Mouse (Mus musculus) urinary bladder, postnatal 36 days (tissue): ENCODE data around the gene Slain1.

Source experiments
- DNase-seq, 2 experiments: peaks; one replicate each; pipeline ENCODE4 v3.0.0; 2022; ENCODE audit warnings: low spot score in 2 of 2, mixed read lengths in 1 of 2

The Slain1 gene

DNA sequence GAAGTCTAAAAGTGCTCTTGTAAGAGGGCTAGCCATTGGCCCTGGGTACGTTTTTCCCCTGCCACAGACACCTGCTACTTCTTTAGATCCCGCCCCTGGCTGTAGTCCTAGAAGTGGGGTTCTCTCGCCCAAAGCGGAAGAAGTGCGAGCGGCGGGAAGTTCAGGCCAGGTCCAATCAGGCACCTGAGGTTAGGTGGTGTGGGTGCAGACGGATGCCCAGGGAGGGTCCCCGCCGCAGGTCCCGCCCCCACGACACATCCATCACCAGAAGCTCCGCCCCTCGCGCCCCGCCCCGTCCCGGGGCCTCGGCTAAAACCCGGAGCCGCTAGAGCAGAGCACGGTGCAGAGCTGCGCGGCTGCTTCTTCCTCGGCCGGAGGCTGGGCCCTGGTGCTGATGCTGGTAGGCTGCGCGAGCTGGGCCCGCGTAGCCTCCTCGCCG, at the start of gene Slain1:
Gene Slain1 (plus strand): TSS at position 333 of the 439 bp plus-strand sequence.
- peak; percentile 35 to 61 for DNase-seq

DNA sequence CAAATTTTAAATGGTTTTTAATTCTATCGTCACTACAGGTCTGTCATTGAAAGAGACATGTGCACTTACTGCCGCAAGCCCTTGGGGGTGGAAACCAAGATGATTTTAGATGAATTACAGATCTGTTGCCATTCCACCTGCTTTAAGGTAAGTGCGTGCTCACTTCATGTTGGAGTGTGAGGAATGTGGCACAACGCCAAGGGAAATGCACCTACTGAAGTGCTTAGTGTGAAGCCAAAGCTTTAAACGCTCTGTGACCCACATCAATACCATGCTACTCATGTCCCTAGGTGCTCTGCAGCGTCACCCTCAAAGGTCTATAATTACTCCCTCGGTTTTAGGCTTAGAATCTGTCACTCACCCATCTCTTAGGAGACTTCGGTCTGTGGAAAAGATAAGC, 42.0 kb upstream of the Slain1 start:
- no peak for DNase-seq

DNA sequence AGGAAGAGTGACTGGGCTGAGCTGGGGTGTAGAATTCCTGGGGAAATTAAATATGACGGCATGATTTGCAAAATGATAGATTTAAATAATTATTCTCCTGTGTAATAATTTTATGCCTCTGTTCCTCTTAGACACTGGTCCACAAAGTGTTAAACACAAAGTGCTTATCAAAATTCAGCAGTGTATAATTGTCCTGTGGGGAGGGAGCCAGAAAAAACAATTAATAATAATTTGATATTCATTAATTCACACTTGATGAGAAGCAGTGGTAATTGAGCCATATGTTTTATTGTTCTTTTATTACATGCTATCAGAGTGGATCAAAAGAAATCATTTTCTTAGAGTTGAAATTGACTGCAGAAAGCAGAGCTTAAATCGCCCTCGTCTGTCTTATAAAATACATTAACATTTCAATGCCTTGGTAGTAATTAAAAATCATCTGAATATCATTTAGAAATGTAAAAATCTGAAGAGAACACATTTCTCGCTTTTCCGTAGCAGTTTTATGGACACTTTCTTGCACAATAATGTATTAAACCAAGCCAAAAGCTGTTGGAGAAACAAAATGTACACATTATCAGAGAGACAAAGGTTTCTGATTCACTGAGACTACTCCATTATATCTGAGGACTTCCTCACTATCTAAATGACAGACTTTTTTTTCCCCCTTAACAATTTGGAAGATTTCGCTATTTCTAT, 36.3 kb upstream of the Slain1 start:
- no peak for DNase-seq

DNA sequence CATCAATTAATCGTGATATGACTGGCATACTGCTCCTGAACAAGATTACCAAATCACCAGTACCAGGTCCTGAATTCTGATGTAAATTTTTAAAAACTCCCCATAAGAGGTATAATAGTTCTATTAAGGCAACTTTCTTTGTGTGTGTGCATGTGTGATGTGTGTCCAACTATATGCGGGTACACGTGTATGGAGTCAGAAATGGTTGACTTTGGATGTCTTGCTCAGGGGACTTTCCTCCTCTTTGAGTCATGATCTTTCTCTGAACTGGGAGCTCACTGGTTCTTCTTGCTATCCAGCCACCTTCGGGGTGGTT, 35.8 kb upstream of the Slain1 start:
- DNase-seq = no peak

DNA sequence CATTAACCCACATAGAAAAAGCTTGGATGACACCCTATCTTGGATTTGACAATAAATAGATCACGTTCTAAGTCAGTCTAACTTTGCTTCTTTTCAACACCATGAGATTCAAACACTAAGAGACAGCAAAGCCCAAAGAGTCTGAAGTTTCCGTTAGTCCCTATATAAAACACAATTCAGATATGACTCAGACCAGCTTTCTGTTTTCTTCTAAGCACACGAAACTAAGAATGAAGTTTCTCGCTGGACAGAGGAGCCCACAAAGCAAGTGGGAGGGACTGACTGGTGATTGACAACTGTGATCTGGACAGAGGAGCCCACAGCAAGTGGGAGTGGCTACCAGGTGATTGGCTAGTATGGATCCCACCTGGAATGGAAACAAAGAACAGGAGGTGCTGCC, 30.3 kb upstream of the Slain1 start:
- DNase-seq = no peak

DNA sequence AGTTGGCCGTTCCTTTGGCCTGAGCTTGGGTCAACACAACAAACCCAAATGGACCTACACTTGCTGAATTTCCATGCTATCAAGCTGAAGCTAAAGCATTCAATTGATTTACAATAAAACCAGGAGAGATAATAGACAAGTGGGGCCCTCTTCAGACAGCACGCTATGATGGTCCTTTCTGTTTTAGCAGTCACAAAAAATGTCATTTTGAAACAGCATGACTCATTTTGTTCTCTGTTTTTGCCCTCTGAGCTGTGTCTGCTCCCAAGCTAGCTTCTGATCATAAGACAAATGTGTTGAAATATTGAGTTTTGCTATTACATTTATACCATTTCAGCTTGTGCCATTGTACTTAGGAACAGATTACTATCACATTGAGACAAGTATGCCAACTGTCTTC, 28.8 kb upstream of the Slain1 start:
- DNase-seq = no peak

DNA sequence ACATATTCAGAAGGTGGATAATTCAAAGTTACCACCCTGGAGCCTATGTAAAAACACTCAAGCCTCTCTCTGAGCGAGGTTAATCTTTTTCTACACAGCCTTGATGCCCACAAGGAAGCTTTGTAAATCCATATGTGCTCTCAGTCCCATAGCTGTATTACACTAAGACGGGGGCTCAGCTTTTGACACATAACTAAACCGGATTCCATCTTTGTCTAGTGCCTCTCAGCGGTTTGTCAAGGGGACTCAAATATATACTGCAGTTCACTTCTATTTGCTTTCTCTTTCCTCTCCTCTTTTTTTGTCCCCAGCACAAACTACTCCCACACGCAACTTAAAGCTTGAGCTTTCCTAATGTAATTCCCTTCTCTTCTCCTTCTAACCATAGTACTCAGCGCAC, 23.9 kb upstream of the Slain1 start:
- no peak for DNase-seq

DNA sequence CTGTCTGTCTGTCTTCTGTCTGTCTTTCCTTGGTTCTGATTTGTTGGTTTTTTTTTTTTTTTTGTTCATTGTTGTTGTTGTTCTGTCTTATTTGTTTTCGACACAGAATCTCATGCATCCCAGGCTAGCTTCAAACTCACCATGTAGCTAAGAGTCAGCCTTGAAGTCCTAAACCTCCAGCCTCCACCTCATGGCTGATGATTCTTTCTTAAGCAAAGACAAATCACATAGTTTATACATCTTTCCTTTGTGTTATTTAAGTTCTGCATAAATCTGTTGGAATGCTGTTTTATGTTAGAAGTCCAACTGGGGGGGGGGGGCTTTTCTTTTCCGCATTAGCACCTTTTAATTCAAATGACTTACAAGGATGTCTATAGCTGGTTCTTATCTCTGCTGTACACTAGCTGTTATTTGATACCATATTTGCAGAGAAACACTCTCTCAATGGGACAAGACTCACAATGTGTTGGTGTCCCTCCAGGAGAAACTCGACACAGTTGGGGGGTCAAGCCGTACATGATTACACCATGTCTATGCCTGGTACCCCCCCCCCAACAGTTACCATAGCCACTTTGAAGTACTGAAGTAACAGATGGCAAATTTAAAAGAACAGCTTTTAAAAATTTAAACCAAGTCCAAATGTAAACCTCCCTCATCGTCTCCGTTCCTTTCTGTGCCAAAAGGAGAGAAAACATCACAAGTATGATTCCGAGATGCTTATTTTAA, 20.2 kb upstream of the Slain1 start:
- no peak for DNase-seq

DNA sequence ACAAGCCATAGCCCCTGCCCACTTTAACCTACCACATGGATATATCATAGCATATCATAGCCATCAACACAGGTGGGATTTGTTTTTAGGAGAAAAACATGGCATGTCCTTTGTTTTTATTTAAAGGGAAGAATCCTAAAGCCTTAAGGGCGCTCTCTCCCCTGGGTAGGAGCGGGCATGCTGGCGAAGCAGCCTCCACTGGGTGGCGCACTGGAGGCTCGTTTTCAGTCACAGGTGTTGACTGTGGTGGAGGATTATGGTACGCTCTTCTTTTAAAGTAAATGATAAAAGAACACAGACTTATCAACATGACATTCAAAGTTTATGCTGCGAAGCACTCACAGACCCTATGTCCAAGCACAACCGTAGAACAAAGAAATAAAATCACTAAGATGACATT, 19.5 kb upstream of the Slain1 start:
- DNase-seq = no peak

DNA sequence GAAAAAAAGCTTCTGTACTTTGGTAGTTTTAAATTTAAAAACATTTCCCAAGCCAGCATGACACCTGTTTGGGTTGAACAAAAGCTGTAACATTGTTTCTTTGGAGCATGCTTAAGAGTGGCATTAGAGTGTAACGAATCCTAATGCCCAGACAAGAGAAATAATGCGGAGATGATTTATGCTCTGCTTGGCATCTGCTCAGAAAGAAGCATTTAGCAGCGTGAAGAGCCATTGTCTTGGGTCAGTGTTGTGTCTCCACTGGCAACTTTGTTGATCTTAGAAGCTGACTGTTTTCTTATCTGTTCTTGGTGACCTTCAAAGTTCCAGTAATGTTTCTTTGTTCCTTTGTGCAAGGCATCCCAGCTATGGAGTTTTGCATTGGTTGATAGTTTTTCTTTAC, 6.1 kb upstream of the Slain1 start:
- no peak for DNase-seq

DNA sequence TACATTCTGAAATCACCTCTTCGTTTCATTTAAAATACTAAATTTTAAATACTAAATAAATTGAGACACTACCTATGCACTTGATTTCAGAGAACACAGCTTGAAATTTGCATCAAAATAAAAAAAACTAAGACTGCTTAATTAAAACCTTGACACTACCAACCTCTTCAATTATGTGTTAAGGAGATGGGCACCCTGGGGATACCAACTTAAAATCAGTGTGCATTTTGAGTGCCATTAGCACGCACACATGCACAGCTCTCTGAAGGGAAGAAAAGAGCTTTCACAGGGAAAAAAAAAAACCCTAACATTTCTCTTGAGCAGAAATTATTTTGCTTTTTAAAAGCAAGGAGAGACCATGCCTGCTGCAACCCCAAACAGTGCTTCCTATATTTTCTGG, 2.0 kb upstream of the Slain1 start:
- DNase-seq = no peak

DNA sequence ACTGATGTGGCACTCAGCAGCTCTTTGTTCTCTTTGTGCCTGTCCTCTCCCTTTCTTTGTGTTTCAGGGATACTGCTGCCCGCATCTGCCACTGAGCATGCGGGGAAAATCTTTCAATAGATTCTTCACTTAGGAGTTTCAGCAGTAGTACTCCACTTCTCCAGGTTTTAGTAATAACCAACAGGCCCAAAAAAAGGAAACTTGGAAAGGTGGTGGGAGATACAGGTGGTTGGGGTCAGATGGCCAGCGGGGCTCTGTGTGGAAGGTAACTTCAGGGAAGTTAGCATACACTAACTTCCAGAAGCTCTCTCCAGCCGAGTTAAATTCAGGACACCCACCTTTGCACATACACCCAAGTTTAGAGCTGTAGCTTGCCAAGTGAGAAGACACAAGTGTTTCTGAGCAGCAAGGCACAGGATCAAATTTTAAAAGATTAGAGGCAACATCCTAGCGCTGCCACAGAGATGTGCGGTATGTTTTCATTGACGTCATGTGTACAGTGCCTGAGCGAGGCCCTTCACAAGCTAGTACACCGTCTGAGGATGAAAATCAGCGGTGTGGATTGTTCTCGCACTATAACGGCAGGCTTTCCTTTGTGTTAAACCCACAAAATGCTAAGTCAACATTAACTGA, 1.3 kb upstream of the Slain1 start:
- DNase-seq = no peak

DNA sequence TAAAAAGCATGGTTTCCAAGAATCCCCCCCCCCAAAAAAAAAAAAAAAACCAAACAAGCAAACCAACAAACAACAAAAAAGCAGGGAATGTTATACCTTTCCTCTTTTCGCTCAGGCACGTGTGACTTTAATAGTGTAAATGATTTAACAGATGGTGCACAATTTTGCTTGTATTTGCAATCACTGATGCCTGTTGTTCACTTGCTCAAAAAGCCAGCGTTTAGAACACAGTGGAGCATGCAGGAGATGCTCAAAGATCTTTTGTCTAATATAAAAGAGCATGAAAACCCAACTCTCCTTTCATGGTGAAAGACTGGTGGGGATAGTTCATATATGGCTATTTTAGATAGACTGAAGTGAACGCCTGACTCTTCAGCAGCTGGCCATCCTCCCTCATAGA, 726 bp upstream of the Slain1 start:
- no peak for DNase-seq

DNA sequence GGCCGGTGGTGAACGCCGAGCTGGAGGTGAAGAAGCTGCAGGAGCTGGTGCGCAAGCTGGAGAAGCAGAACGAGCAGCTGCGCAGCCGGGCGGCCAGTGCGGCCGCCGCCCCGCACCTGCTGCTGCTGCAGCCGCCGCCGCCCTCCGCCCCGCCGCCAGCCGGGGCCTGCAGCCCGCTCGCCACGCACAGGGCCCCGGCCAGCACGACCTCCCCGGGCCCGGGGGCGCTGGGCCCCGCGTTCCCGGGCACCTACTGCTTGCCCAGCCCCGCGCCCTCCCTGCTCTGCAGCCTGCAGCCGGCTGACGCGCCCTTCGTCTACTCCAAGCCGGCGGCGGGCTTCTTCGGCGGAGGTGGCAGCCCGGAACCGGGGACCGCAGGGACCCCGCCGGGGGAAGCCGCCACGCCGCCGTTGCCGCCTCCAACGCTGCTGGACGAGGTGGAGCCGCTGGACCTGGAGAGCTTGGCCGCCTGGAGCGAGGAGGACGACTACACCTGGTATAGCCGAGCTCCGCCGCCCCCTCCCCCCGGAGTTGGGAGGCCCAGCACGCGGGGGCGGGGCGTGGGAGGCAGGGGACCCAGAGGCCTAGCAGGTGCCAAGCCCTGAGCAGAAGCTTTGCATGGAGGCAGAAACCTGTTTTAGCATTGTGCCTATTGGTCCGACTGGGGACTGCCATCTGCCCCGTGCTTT, 529 bp downstream of the Slain1 start:
- DNase-seq = peak; percentile 10 to 14

DNA sequence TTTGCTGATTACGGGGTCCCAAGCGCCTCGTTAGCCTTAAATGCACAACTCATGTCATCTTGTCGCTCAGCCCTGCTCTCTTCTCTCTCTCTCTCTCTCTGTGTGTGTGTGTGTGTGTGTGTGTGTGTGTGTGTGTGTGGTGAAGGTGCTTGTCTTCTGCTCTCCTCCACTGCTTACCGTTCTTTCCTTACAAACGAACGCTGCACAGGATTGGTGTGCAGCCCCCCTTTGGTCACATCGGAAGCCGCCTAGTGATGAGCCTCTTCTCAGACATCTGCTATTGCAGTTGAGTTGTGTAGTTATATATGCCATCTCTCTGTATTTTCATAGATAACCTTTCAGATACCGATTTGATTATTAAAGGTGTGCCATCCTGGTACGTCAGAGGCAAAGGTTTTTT, 1.1 kb downstream of the Slain1 start:
- no peak for DNase-seq

DNA sequence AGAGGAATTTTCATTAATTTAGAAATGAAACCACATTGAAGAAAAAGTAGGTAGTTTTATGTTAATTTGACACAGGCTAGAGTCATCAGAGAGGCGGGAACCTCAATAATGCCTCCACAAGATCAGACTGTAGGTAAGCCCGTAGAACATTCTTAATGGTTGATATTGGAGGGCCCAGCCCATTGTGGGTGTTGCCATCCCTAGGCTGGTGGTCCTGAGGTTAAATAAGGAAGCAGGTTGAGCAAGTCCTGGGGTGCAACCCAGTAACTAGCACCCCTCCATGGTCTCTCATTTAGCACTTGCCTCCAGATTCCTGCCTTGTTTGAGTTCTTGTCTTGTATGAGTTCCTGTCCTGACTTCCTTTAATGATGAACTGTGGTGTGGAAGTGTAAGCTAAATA, 1.5 kb downstream of the Slain1 start:
- no peak for DNase-seq

DNA sequence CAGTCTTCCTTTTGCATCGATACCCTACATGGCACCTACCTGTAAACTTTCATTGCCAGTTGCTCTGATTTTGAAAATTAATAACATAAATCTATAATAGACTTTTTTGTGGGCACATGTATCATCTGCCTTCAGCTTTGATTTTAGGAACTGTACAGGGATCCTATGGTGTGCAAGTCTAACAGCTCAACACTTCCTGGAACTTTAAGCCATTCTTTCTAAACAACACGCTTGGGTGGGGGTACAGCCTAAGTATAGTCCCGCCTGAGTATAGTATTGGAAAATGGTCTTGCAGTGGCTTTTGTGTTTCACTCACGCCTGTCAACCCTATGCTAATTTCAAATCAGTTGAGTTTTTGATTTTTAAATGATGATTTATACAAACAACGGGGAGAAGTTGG, 2.5 kb downstream of the Slain1 start:
- DNase-seq = no peak

DNA sequence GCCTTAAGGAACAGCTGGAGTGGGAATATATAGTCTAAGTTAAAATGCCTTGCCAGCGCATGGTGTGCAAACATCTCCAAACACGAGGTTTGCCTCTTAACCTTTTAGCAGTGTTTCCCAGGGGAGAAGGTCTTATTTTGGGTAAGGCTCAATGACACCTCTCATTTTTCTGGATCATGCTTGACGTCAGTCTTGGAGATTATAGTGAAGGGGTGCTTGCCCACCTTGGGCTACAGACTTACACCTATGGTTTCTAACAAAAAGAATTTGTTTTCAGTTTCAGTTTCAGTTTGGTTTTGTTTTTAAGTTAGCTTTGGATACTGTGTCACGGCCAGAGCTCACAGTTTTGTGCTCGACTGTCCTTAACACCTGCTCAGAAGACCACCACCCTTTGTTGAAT, 3.8 kb downstream of the Slain1 start:
- no peak for DNase-seq

DNA sequence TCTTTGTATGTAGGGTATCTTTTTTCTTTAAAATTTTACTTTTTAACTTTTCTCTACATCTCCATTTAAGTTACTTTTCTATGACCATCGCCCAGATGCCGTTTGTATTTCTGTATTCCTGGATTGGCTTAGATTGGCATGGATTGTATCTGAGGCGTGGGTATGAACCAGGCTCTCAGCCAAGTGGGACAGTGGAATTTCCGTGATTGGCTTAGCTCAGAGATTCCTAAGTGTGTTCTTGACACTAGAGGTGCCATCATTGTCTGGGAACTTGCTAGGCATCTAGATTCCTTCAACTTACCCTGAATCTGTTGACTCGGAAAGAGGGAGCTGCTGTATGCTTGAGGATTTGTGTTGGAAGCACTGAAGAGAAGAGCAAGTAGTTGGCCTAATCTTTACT, 5.4 kb downstream of the Slain1 start:
- no peak for DNase-seq

DNA sequence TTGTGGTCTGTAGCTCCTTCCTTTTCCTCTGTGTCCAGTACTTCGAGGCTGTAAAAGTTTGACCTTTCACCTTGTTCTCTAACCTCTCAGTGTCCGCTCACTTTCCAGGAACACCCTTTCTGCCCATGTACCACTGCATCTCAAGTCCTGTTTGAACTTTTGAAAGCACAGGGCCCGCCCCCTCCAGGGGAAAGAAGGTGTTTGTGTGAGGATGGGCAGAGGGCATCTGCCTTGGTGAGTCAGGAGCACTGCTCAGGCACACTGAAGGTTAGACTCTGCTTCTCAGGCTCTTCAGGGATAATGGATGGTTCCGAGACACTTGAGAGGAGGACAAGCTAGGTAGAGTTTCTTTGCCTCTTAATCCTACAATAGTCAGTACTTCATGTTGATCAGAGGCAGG, 7.8 kb downstream of the Slain1 start:
- no peak for DNase-seq

DNA sequence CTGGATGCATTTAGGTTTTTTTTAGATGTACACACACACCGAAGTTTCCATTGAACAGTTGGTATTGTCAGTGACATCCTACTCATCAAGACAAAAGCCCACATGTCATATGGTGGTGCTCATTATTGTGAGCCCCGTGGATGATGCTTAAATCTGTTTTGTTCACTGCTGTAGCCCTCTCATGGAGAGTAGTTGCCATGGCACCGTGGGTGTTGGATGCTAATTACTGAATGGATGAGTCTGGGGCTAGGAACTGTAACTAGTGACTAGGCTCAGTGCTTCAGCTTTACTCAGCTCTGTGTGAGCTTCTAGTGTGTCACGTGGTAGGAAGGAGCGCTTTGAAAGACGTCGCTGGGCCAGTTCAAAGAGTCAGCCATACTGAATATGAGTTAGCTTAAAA, 13.0 kb downstream of the Slain1 start:
- no peak for DNase-seq

DNA sequence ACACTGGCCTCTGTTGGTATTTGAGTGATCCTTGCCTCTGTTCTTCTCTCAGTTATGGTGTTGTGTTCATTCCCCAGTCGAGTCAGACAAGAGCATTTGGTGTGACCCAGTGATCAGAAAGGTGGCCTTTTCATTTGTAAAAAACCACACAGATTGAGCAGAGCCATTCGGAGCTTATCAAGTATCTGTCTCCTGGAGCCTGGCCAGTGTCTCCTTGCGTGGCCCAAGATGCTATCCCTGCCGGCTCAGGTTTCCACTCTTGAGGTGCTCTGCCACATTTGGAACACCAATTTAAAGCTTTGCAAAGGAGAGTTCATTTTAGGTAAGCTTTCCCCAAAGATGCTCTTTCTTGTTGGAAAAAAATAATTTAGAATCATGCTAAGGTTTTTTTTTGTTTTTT, 14.4 kb downstream of the Slain1 start:
- no peak for DNase-seq
